Mouse (Mus musculus) forebrain, embryonic 12.5 days (tissue): Measurements from ENCODE around the gene Sh3gl1. TPM values are rescaled to one million over a fixed set of nuclear protein-coding genes. Genes with fewer than 3 reads are reported as not detected.

ENCODE experiments used
- ATAC-seq: fragments of 200-750 bp; cut with Nextera tagmentation; 2 replicates; pipeline ENCODE4 v1.8.0; 2017; ENCODE audit warnings: moderate TSS enrichment; ENCODE audit not compliant: low FRiP score
- H3K27ac ChIP-seq: fragments of 300-500 bp; sonication (generic); 2 replicates; pipeline ENCODE4 v1.5.1; 2016; ENCODE audit warnings: mild to moderate bottlenecking
- H3K27me3 ChIP-seq: fragments of 300-500 bp; sonication (generic); 2 replicates; pipeline ENCODE4 v1.6.1; 2016; ENCODE audit warnings: mild to moderate bottlenecking
- H3K36me3 ChIP-seq: fragments of 300-500 bp; sonication (generic); replicated peaks from 2 replicates; pipeline ENCODE4 v1.6.1; 2016; ENCODE audit warnings: mild to moderate bottlenecking
- H3K4me1 ChIP-seq: fragments of 300-500 bp; sonication (generic); 2 replicates; pipeline ENCODE4 v1.6.1; 2016
- H3K4me2 ChIP-seq: fragments of 300-500 bp; sonication (generic); 2 replicates; pipeline ENCODE4 v1.6.1; 2016; ENCODE audit warnings: mild to moderate bottlenecking, moderate library complexity
- H3K4me3 ChIP-seq: fragments of 300-500 bp; sonication (generic); replicated peaks from 2 replicates; pipeline ENCODE4 v1.5.1; 2016; ENCODE audit warnings: mild to moderate bottlenecking
- H3K9ac ChIP-seq: fragments of 300-500 bp; sonication (generic); 2 replicates; pipeline ENCODE4 v1.6.1; 2016; ENCODE audit warnings: mild to moderate bottlenecking
- H3K9me3 ChIP-seq: fragments of 300-500 bp; sonication (generic); 2 replicates; pipeline ENCODE4 v1.6.1; 2016
- WGBS: fragments of 180-500 bp; shearing (Covaris S2); methylation state at CpG from one replicate; pipeline ENCODE4 v1.1.7; 2016; 5-methylcytosine and 5-hydroxymethylcytosine counted together
- polyA plus RNA-seq: library from polyadenylated mRNA; unstranded; fragments of >200 nt; fragmentation: Nextera tagmentation; extraction: Ambion mirVana; gene quantifications from 2 replicates; pipeline ENCODE4 v1.2.1, GENCODE M21; 2016

Sh3gl1 gene
- polyA plus RNA-seq, 1 experiment from 2014 or later, result 135 TPM

DNA sequence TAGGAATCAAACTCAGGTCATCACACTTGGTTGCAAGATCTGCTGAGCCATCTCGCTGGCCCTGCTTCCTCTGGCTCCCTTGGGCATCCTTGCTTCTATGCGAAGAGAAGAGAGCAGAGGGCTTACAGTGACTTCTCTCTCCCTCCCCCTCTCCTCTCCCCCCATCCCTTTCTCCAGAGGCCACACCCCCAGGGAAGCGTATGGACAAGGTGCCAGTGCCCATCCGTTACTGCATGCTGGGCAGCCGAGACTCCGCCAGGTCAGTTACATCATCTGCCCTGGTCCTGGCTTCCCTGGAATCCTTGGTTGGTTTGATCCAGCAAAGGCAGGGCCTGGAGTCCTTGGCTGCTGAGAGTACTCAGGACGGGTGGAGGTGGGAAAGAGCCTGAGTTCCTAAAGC lies 25.0 kb downstream of the Sh3gl1 start:
- no peak overlapping the region for H3K27ac ChIP-seq
- H3K27me3 ChIP-seq, result no peaks in the 10 kb centered on the region
- H3K4me3 ChIP-seq, result no peak overlapping the region
- peaks cover 54% of the 10 kb centered on the region for H3K36me3 ChIP-seq
- H3K9me3 ChIP-seq, result no peaks in the 10 kb centered on the region
- 92% methylated on average over 7 of the region's 7 CpGs for WGBS
- H3K4me1 ChIP-seq, result peaks cover 36% of the 10 kb centered on the region
- ATAC-seq, result no peak
- H3K9ac ChIP-seq, result peak overlapping the region; percentile 12; the same call in 1 of the 2 replicates
- no peak overlapping the region for H3K4me2 ChIP-seq

DNA sequence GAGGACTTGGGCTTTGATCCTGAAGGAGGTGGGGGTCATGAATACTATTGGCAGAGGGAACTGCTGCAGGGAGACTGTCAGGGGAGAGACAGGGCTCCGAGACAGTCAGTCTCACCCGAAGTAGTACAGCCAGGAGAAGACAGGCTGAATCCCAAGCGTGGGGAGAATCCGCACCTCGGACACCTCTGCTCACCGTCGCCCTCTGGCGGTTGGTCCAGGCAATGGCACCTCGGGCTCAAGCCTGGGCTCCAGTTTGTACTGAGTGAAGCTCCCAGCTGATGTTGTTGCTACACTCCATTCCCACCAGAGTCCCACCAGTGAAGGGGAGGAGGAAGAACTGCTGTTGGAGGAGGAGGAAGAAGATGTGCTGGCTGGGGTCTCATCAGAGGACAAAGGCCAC lies 25.8 kb downstream of the Sh3gl1 start:
- Histone ChIP-seq H3K27ac (0 out of 2 replicates have a peak overlapping the region, but pooled peaks have one; percentile 97), H3K9ac (peak overlapping the region; percentile 83; the same call in 1 of the 2 replicates), H3K27me3 (no peaks in the 10 kb centered on the region), H3K4me3 (peak overlapping the region; percentile 78), H3K9me3 (no peaks in the 10 kb centered on the region), H3K4me2 (peak overlapping the region; percentile 95), H3K4me1 (peaks cover 36% of the 10 kb centered on the region), H3K36me3 (peaks cover 46% of the 10 kb centered on the region)
- WGBS, result 7% methylated on average over 9 of the region's 9 CpGs
- no peak for ATAC-seq

DNA sequence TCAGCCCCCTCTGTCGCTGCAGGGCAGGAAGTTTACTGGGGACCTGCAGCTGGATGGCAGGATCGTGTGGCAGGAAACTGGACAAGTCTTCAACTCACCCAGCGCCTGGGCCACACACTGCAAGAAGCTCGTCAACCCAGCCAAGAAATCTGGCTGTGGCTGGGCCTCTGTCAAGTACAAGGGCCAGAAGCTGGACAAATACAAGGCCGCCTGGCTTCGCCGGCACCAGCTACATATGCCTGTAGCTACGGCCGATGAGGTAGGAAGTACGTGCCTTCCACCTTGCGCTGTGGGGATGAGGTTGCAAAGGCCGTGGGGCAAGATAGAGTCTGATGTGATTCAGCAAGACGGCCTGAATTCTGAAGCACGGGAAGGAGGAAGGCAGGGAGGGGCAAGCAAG lies 26.2 kb downstream of the Sh3gl1 start:
- Histone ChIP-seq H3K4me2 (peak overlapping the region; percentile 95), H3K4me1 (peaks cover 36% of the 10 kb centered on the region), H3K9me3 (no peaks in the 10 kb centered on the region), H3K27ac (peak overlapping the region; percentile 97; the same call in 1 of the 2 replicates), H3K9ac (peak overlapping the region; percentile 83), H3K27me3 (peaks cover 2% of the 10 kb centered on the region; the same call in 1 of the 2 replicates), H3K36me3 (peaks cover 42% of the 10 kb centered on the region), H3K4me3 (peak overlapping the region; percentile 78)
- ATAC-seq, result no peak
- 70% methylated on average over 14 of the region's 14 CpGs for WGBS

DNA sequence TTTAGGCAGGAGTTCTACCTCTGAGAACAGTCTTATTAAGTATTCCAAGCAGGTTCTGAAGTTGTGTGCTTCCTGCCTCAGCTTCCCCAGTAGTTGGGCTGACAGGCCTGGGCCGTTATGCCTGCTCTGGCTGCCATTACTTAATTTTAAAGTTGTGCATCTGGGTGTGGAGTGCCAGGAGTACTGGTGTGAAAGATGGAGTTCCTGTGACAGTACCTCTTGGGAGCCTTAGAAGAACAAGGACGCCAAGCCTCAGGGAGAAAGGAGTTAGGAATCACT lies 26.5 kb downstream of the Sh3gl1 start:
- H3K27ac ChIP-seq, result peak overlapping the region; percentile 97
- 42% methylated on average over 2 of the region's 2 CpGs for WGBS

DNA sequence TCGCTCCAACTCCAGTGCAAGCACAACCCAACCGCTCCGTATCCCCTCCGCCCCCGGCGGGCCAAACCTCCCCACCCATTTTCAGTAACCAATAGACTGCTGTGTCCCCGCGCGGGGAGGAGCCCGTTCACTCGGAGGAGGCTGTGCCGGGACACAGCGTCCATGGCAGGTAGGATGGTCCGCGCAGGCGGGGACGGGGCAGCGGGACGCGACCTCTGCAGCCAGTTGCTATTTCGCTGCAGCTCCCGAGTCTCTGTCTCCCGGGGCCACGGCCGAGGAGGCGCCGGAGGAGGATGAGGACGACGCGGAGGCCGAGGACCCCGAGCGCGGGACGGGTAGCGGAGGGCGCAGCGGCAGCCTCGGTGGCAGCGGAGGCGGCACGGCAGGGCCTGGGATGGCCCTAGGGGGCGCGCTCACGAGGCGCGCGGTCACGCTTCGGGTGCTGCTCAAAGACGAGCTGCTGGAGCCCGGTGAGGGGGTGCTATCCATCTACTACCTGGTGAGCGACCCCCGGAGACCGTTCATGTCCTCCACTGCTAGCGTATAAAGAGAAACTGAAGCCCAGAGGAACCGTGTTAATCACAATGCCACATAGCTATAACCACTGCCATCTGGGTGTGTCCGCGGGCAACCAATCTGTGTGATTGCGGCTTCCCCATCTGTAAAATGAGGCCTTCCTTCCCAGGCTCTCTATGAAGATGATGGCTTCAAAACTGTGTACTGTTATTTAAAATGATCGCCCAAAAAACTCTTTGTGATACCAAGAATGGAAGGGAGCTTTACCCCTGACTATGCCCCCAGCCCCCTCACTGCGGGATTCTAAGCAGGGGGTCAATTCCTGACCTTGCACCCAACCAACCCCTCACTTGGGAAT lies 27.1 kb downstream of the Sh3gl1 start:
- Histone ChIP-seq H3K4me2 (peak overlapping the region; percentile 95), H3K9me3 (no peaks in the 10 kb centered on the region), H3K27me3 (peaks cover 11% of the 10 kb centered on the region; the same call in 1 of the 2 replicates), H3K27ac (peak overlapping the region; percentile 97), H3K9ac (peak overlapping the region; percentile 83), H3K4me3 (peak overlapping the region; percentile 78), H3K4me1 (peaks cover 36% of the 10 kb centered on the region), H3K36me3 (peaks cover 34% of the 10 kb centered on the region)
- WGBS, result 1% methylated on average over 62 of the region's 62 CpGs
- ATAC-seq, result peak; percentile 92

More for the DNA sequence above, 26.5 kb downstream of the Sh3gl1 start:
- Histone ChIP-seq H3K4me1 (peaks cover 36% of the 10 kb centered on the region), H3K4me3 (peak overlapping the region; percentile 78), H3K9me3 (no peaks in the 10 kb centered on the region), H3K36me3 (peaks cover 38% of the 10 kb centered on the region), H3K9ac (peak overlapping the region; percentile 83), H3K27me3 (peaks cover 5% of the 10 kb centered on the region; the same call in 1 of the 2 replicates), H3K4me2 (peak overlapping the region; percentile 95)
- no peak for ATAC-seq

- Histone ChIP-seq H3K27me3 (peaks cover 14% of the 10 kb centered on the region; the same call in 1 of the 2 replicates), H3K4me1 (peaks cover 36% of the 10 kb centered on the region), H3K4me3 (peak overlapping the region; percentile 78), H3K9ac (peak overlapping the region; percentile 83), H3K27ac (peak overlapping the region; percentile 97), H3K9me3 (no peaks in the 10 kb centered on the region), H3K36me3 (peaks cover 26% of the 10 kb centered on the region), H3K4me2 (peak overlapping the region; percentile 95)
- WGBS, result under 1% methylated on average over 21 of the region's 21 CpGs
- ATAC-seq, result peak; percentile 95
Observed at GRCm38 (mm10) chr17:56008356-56009087, 27.9 kb downstream of the Sh3gl1 start.

DNA sequence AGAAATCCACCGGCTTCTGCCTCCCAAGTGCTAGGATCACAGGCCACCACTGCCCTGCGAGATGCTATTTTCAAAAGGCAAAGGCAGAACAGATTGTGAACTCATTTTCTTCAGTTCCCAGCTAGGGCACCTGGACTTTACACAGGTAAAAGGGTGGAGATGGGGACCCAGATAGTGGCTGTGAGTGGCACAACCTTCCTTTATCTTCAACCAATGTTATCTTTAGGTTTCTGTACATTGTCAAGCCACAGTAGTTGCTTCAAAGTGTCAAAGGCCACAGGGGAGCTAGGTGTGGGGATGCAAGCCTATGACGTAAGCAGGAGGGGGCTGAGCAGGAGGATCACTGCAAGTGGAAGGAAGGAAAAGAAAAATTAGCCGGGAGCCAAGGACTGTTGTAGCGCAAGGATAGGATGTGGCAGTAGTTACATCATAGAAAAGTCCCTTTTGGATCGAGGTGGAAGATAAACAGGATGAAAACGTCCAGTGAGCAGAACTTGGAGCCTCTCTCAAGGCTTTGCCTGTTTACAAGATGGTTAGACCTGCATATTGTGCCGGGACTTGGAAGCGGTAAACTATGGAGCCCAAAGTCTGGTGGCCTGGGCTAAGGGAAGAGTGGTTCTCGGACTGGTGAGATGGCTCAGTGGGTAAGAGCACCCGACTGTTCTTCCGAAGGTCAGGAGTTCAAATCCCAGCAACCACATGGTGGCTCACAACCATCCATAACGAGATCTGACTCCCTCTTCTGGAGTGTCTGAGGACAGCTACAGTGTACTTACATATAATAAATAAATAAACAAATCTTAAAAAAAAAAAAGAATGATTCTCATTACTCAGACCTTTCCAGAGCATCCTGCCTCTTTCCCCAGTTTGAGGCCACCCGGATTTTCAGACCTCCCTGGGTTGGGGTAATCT lies 28.7 kb downstream of the Sh3gl1 start:
- Histone ChIP-seq H3K9ac (peak overlapping the region; percentile 38; the same call in 1 of the 2 replicates), H3K4me1 (peaks cover 36% of the 10 kb centered on the region), H3K27ac (peak overlapping the region; percentile 97), H3K36me3 (peaks cover 19% of the 10 kb centered on the region), H3K4me2 (peak overlapping the region; percentile 95), H3K27me3 (peaks cover 14% of the 10 kb centered on the region; the same call in 1 of the 2 replicates), H3K4me3 (peak overlapping the region; percentile 78), H3K9me3 (no peaks in the 10 kb centered on the region)
- WGBS, result 37% methylated on average over 13 of the region's 14 CpGs
- ATAC-seq, result peak; percentile 37

DNA sequence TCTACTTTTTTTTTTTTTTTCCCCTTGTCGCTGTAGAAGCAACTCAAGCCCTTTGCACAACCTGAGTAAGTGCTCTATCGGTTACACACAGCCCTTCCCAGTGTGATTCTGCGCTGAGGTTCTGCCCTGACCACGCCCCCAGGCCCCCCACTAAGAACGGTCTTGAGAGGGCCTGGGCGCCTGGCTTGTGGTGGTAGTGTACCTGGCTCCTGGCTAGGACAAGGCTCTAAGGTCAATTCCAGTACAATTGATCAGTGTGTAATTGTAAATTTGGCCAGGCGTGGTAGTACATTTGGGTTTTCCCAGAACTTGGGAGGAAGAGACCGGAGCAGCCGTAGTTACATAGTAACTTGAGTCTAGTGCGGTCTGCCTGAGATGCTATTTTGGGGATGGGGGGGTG lies 29.5 kb downstream of the Sh3gl1 start:
- Histone ChIP-seq H3K36me3 (peaks cover 12% of the 10 kb centered on the region), H3K4me3 (no peak overlapping the region), H3K27me3 (peaks cover 14% of the 10 kb centered on the region; the same call in 1 of the 2 replicates), H3K9me3 (no peaks in the 10 kb centered on the region), H3K4me2 (no peak overlapping the region), H3K4me1 (peaks cover 33% of the 10 kb centered on the region), H3K9ac (no peak overlapping the region), H3K27ac (no peak overlapping the region)
- ATAC-seq, result no peak
- WGBS, result 51% methylated on average over 10 of the region's 10 CpGs

- peaks cover 20% of the 10 kb centered on the region for H3K4me1 ChIP-seq
- ATAC-seq, result no peak
- H3K27ac ChIP-seq, result no peak within 1 kb of the TSS
- H3K9ac ChIP-seq, result no peak within 1 kb of the TSS
- H3K36me3 ChIP-seq, result no peaks in the 10 kb centered on the region
- peaks cover 19% of the 10 kb centered on the region for H3K27me3 ChIP-seq
- WGBS, result 54% methylated on average over 12 of the region's 13 CpGs
- no peak within 1 kb of the TSS for H3K4me3 ChIP-seq
- H3K4me2 ChIP-seq, result no peak within 1 kb of the TSS
- no peaks in the 10 kb centered on the region for H3K9me3 ChIP-seq
Observed at GRCm38 (mm10) chr17:56005415-56006061, 30.9 kb downstream of the Sh3gl1 start, which contains the start of the genes Stap2 and Mpnd. TSS of gene Stap2 (minus strand) at chr17:56005584. TSS of gene Mpnd (plus strand) at chr17:56005711.

GRCm38 (mm10) chr17:56003000-56003399 lies 33.4 kb downstream of the Sh3gl1 start:
- peaks cover 6% of the 10 kb centered on the region for H3K4me1 ChIP-seq
- no peak overlapping the region for H3K4me2 ChIP-seq
- H3K4me3 ChIP-seq, result no peak overlapping the region
- no peak for ATAC-seq
- H3K27me3 ChIP-seq, result peaks cover 31% of the 10 kb centered on the region
- WGBS, result 81% methylated on average over 3 of the region's 3 CpGs
- no peak overlapping the region for H3K9ac ChIP-seq
- no peak overlapping the region for H3K27ac ChIP-seq
- no peaks in the 10 kb centered on the region for H3K9me3 ChIP-seq
- no peaks in the 10 kb centered on the region for H3K36me3 ChIP-seq
